Mouse (Mus musculus): ENCODE data around the gene Dnaic1. TPM values are rescaled to one million over a fixed set of nuclear protein-coding genes. Genes with fewer than 3 reads are reported as not detected.
A peak's percentile ranks its signal among the peaks of the same experiment; 100 is the strongest.

The Dnaic1 gene
- polyA plus RNA-seq, 1 experiment from 2014 or later = 5.1 TPM

GRCm38 (mm10) chr4:41532420-41532819 is 37.2 kb upstream of the Dnaic1 start:
- Histone ChIP-seq H3K4me2 (ENCODE audit: low read depth, low read length) (no peak overlapping the region), H3K4me3 (replicated peaks; ENCODE audit: low read length) (no peak overlapping the region), H3K4me1 (ENCODE audit: control insufficient read depth, insufficient read depth, low read length) (no peaks in the 10 kb centered on the region; the same call in 1 of the 2 replicates), H3K9me3 (replicated peaks; ENCODE audit: control insufficient read depth, low read length) (no peaks in the 10 kb centered on the region), H3K36me3 (ENCODE audit: control insufficient read depth, insufficient read depth, low read length) (no peaks in the 10 kb centered on the region), H3K27me3 (ENCODE audit: control insufficient read depth, insufficient read depth, low read length) (no peaks in the 10 kb centered on the region), H3K9ac (ENCODE audit: low read length) (no peak overlapping the region), H3K27ac (ENCODE audit: low read length) (no peak overlapping the region)
- no peak for ATAC-seq (ENCODE audit: insufficient read depth, low FRiP score)
- 21% methylated on average over 6 of the region's 6 CpGs for WGBS

GRCm38 (mm10) chr4:41534866-41535265 is 34.7 kb upstream of the Dnaic1 start:
- Histone ChIP-seq H3K9ac (ENCODE audit: low read length) (no peak overlapping the region), H3K4me2 (ENCODE audit: low read depth, low read length) (no peak overlapping the region), H3K4me1 (ENCODE audit: control insufficient read depth, insufficient read depth, low read length) (no peaks in the 10 kb centered on the region), H3K4me3 (replicated peaks; ENCODE audit: low read length) (no peak overlapping the region), H3K9me3 (replicated peaks; ENCODE audit: control insufficient read depth, low read length) (no peaks in the 10 kb centered on the region), H3K27ac (ENCODE audit: low read length) (no peak overlapping the region), H3K36me3 (ENCODE audit: control insufficient read depth, insufficient read depth, low read length) (no peaks in the 10 kb centered on the region), H3K27me3 (ENCODE audit: control insufficient read depth, insufficient read depth, low read length) (no peaks in the 10 kb centered on the region)
- 64% methylated on average over 5 of the region's 5 CpGs for WGBS
- no peak for ATAC-seq (ENCODE audit: insufficient read depth, low FRiP score)

- Histone ChIP-seq H3K4me3 (replicated peaks; ENCODE audit: low read length) (no peak overlapping the region), H3K4me1 (ENCODE audit: control insufficient read depth, insufficient read depth, low read length) (no peaks in the 10 kb centered on the region), H3K36me3 (ENCODE audit: control insufficient read depth, insufficient read depth, low read length) (no peaks in the 10 kb centered on the region), H3K9ac (ENCODE audit: low read length) (no peak overlapping the region), H3K27me3 (ENCODE audit: control insufficient read depth, insufficient read depth, low read length) (no peaks in the 10 kb centered on the region), H3K27ac (ENCODE audit: low read length) (no peak overlapping the region), H3K9me3 (replicated peaks; ENCODE audit: control insufficient read depth, low read length) (no peaks in the 10 kb centered on the region), H3K4me2 (ENCODE audit: low read depth, low read length) (no peak overlapping the region)
- no peak for ATAC-seq (ENCODE audit: insufficient read depth, low FRiP score)
- 77% methylated on average over 8 of the region's 8 CpGs for WGBS
Measured at GRCm38 (mm10) chr4:41542136-41542535, 27.4 kb upstream of the Dnaic1 start.

- no peak overlapping the region for H3K27ac ChIP-seq (ENCODE audit: low read length)
- no peaks in the 10 kb centered on the region for H3K36me3 ChIP-seq (ENCODE audit: control insufficient read depth, insufficient read depth, low read length)
- H3K9ac ChIP-seq (ENCODE audit: low read length) = no peak overlapping the region
- 13% methylated on average over 8 of the region's 8 CpGs for WGBS
- H3K4me3 ChIP-seq (replicated peaks; ENCODE audit: low read length) = no peak overlapping the region
- no peaks in the 10 kb centered on the region for H3K27me3 ChIP-seq (ENCODE audit: control insufficient read depth, insufficient read depth, low read length)
- H3K4me2 ChIP-seq (ENCODE audit: low read depth, low read length) = no peak overlapping the region
- H3K4me1 ChIP-seq (ENCODE audit: control insufficient read depth, insufficient read depth, low read length) = no peaks in the 10 kb centered on the region
- ATAC-seq (ENCODE audit: insufficient read depth, low FRiP score) = no peak
- no peaks in the 10 kb centered on the region for H3K9me3 ChIP-seq (replicated peaks; ENCODE audit: control insufficient read depth, low read length)
Measured at GRCm38 (mm10) chr4:41545985-41546384, 23.6 kb upstream of the Dnaic1 start.

GRCm38 (mm10) chr4:41547086-41547485 is 22.5 kb upstream of the Dnaic1 start:
- no peaks in the 10 kb centered on the region for H3K4me1 ChIP-seq (ENCODE audit: control insufficient read depth, insufficient read depth, low read length)
- 75% methylated on average over 1 of the region's 1 CpGs for WGBS
- no peak overlapping the region for H3K4me2 ChIP-seq (ENCODE audit: low read depth, low read length)
- H3K27me3 ChIP-seq (ENCODE audit: control insufficient read depth, insufficient read depth, low read length) = no peaks in the 10 kb centered on the region
- no peaks in the 10 kb centered on the region for H3K36me3 ChIP-seq (ENCODE audit: control insufficient read depth, insufficient read depth, low read length)
- ATAC-seq (ENCODE audit: insufficient read depth, low FRiP score) = no peak
- no peak overlapping the region for H3K4me3 ChIP-seq (replicated peaks; ENCODE audit: low read length)
- H3K9ac ChIP-seq (ENCODE audit: low read length) = no peak overlapping the region
- no peaks in the 10 kb centered on the region for H3K9me3 ChIP-seq (replicated peaks; ENCODE audit: control insufficient read depth, low read length)
- H3K27ac ChIP-seq (ENCODE audit: low read length) = no peak overlapping the region

- peak; percentile 7; the same call in 1 of the 2 replicates for ATAC-seq (ENCODE audit: insufficient read depth, low FRiP score)
- H3K36me3 ChIP-seq (ENCODE audit: control insufficient read depth, insufficient read depth, low read length) = no peaks in the 10 kb centered on the region
- H3K4me2 ChIP-seq (ENCODE audit: low read depth, low read length) = no peak overlapping the region
- no peak overlapping the region for H3K9ac ChIP-seq (ENCODE audit: low read length)
- no peaks in the 10 kb centered on the region for H3K27me3 ChIP-seq (ENCODE audit: control insufficient read depth, insufficient read depth, low read length)
- H3K4me3 ChIP-seq (replicated peaks; ENCODE audit: low read length) = no peak overlapping the region
- no peak overlapping the region for H3K27ac ChIP-seq (ENCODE audit: low read length)
- 33% methylated on average over 6 of the region's 6 CpGs for WGBS
- H3K4me1 ChIP-seq (ENCODE audit: control insufficient read depth, insufficient read depth, low read length) = no peaks in the 10 kb centered on the region
- H3K9me3 ChIP-seq (replicated peaks; ENCODE audit: control insufficient read depth, low read length) = no peaks in the 10 kb centered on the region
Measured at GRCm38 (mm10) chr4:41552529-41552928, 17.0 kb upstream of the Dnaic1 start.

GRCm38 (mm10) chr4:41553116-41553515 is 16.5 kb upstream of the Dnaic1 start:
- Histone ChIP-seq H3K9me3 (replicated peaks; ENCODE audit: control insufficient read depth, low read length) (no peaks in the 10 kb centered on the region), H3K4me3 (replicated peaks; ENCODE audit: low read length) (no peak overlapping the region), H3K9ac (ENCODE audit: low read length) (no peak overlapping the region), H3K4me2 (ENCODE audit: low read depth, low read length) (no peak overlapping the region), H3K4me1 (ENCODE audit: control insufficient read depth, insufficient read depth, low read length) (no peaks in the 10 kb centered on the region), H3K27ac (ENCODE audit: low read length) (no peak overlapping the region), H3K36me3 (ENCODE audit: control insufficient read depth, insufficient read depth, low read length) (no peaks in the 10 kb centered on the region), H3K27me3 (ENCODE audit: control insufficient read depth, insufficient read depth, low read length) (no peaks in the 10 kb centered on the region)
- ATAC-seq (ENCODE audit: insufficient read depth, low FRiP score) = no peak
- WGBS = 72% methylated on average over 11 of the region's 11 CpGs

GRCm38 (mm10) chr4:41554994-41555663 is 14.4 kb upstream of the Dnaic1 start:
- Histone ChIP-seq H3K9me3 (replicated peaks; ENCODE audit: control insufficient read depth, low read length) (no peaks in the 10 kb centered on the region), H3K9ac (ENCODE audit: low read length) (no peak overlapping the region), H3K27me3 (ENCODE audit: control insufficient read depth, insufficient read depth, low read length) (no peaks in the 10 kb centered on the region), H3K36me3 (ENCODE audit: control insufficient read depth, insufficient read depth, low read length) (no peaks in the 10 kb centered on the region), H3K27ac (ENCODE audit: low read length) (peak overlapping the region; percentile 39; the same call in 1 of the 2 replicates), H3K4me1 (ENCODE audit: control insufficient read depth, insufficient read depth, low read length) (no peaks in the 10 kb centered on the region), H3K4me3 (replicated peaks; ENCODE audit: low read length) (no peak overlapping the region), H3K4me2 (ENCODE audit: low read depth, low read length) (no peak overlapping the region)
- WGBS = 59% methylated on average over 14 of the region's 14 CpGs
- ATAC-seq (ENCODE audit: insufficient read depth, low FRiP score) = peak; percentile 60; the same call in 1 of the 2 replicates

- H3K4me2 ChIP-seq (ENCODE audit: low read depth, low read length) = no peak overlapping the region
- no peaks in the 10 kb centered on the region for H3K27me3 ChIP-seq (ENCODE audit: control insufficient read depth, insufficient read depth, low read length)
- WGBS = 50% methylated on average over 5 of the region's 5 CpGs
- no peak overlapping the region for H3K4me3 ChIP-seq (replicated peaks; ENCODE audit: low read length)
- no peaks in the 10 kb centered on the region for H3K4me1 ChIP-seq (ENCODE audit: control insufficient read depth, insufficient read depth, low read length)
- H3K9ac ChIP-seq (ENCODE audit: low read length) = no peak overlapping the region
- no peaks in the 10 kb centered on the region for H3K9me3 ChIP-seq (replicated peaks; ENCODE audit: control insufficient read depth, low read length)
- no peak overlapping the region for H3K27ac ChIP-seq (ENCODE audit: low read length)
- H3K36me3 ChIP-seq (ENCODE audit: control insufficient read depth, insufficient read depth, low read length) = no peaks in the 10 kb centered on the region
- no peak for ATAC-seq (ENCODE audit: insufficient read depth, low FRiP score)
Measured at GRCm38 (mm10) chr4:41556311-41556953, 13.1 kb upstream of the Dnaic1 start.

All from stomach, embryonic 16.5 days (tissue).